Mouse (Mus musculus) heart, postnatal 0 days (tissue): ENCODE measurements around the gene Wnt9b. TPM values are rescaled to one million over a fixed set of nuclear protein-coding genes. Genes with fewer than 3 reads are reported as not detected.

ENCODE experiments used
- ATAC-seq: fragments of 200-750 bp; cut with Nextera tagmentation; 2 replicates; pipeline ENCODE4 v1.8.0; 2017; ENCODE audit warnings: low read depth, moderate number of reproducible peaks, moderate library complexity; ENCODE audit not compliant: insufficient read depth
- DNase-seq: peaks from one replicate; pipeline ENCODE4 v3.0.0-alpha.2; 2016; ENCODE audit warnings: low spot score
- H3K27ac ChIP-seq: fragments of 300-500 bp; sonication (generic); 2 replicates; pipeline ENCODE4 v1.5.1; 2014; ENCODE audit warnings: low read depth, mild to moderate bottlenecking
- H3K27me3 ChIP-seq: fragments of 300-500 bp; sonication (generic); 2 replicates; pipeline ENCODE4 v1.6.1; 2014; ENCODE audit warnings: low read length, mixed read lengths; ENCODE audit not compliant: control insufficient read depth, insufficient read depth
- H3K36me3 ChIP-seq: fragments of 300-500 bp; sonication (generic); replicated peaks from 2 replicates; pipeline ENCODE4 v1.6.1; 2014; ENCODE audit warnings: low read length, mixed read lengths; ENCODE audit not compliant: control insufficient read depth, insufficient read depth
- H3K4me1 ChIP-seq: fragments of 300-500 bp; sonication (generic); 2 replicates; pipeline ENCODE4 v1.6.1; 2014; ENCODE audit warnings: antibody characterized with exemption; ENCODE audit not compliant: control insufficient read depth, insufficient read depth
- H3K4me2 ChIP-seq: fragments of 300-500 bp; sonication (generic); 2 replicates; pipeline ENCODE4 v1.6.1; 2014; ENCODE audit warnings: low read depth, mild to moderate bottlenecking, low read length, moderate library complexity
- H3K4me3 ChIP-seq: fragments of 300-500 bp; sonication (generic); 2 replicates; pipeline ENCODE4 v1.5.1; 2014; ENCODE audit warnings: low read depth, low read length
- H3K9ac ChIP-seq: fragments of 300-500 bp; sonication (generic); replicated peaks from 2 replicates; pipeline ENCODE4 v1.6.1; 2014; ENCODE audit warnings: low read depth, low read length, mixed read lengths
- H3K9me3 ChIP-seq: fragments of 300-500 bp; sonication (generic); replicated peaks from 2 replicates; pipeline ENCODE4 v1.6.1; 2016; ENCODE audit warnings: low read length; ENCODE audit not compliant: control insufficient read depth
- CTCF ChIP-seq: IDR thresholded peaks from 2 replicates; pipeline ENCODE4 v1.5.1; 2016; ENCODE audit warnings: antibody characterized with exemption, control low read depth, low read depth
- EP300 ChIP-seq: IDR thresholded peaks from 2 replicates; pipeline ENCODE4 v1.6.1; 2016; ENCODE audit warnings: antibody characterized with exemption, low read depth
- WGBS: fragments of 180-500 bp; shearing (Covaris S2); extraction: QIAGEN DNeasy Blood & Tissue Kit; methylation state at CpG from one replicate; pipeline ENCODE4 v1.1.7; 2014; 5-methylcytosine and 5-hydroxymethylcytosine counted together
- polyA plus RNA-seq: library from polyadenylated mRNA; unstranded; fragments of >200 nt; fragmentation: Nextera tagmentation; extraction: Ambion mirVana; gene quantifications from 2 replicates; pipeline ENCODE4 v1.2.1, GENCODE M21; 2015
- total RNA-seq: library from RNA; depleted of rRNA; stranded (reverse); fragments of >200 nt; gene quantifications from 2 replicates; pipeline ENCODE4 v1.2.3, GENCODE M21; 2014; ENCODE audit warnings: low replicate concordance

Wnt9b gene
- total and polyA plus RNA-seq, 2 experiments from 2014 or later: 0.59 to 0.92 TPM

- H3K36me3 ChIP-seq: no peaks in the 10 kb centered on the region
- ATAC-seq: no peak
These were observed 10.5 kb upstream of the Wnt9b start for GRCm38 (mm10) chr11:103760101-103760500.

GRCm38 (mm10) chr11:103758706-103759105 is 9.1 kb upstream of the Wnt9b start:
- Histone ChIP-seq H3K9me3 (no peaks in the 10 kb centered on the region), H3K4me1 (no peaks in the 10 kb centered on the region), H3K4me2 (no peak overlapping the region), H3K27me3 (0 out of 2 replicates have a peak, but pooled peaks cover 7% of the 10 kb centered on the region), H3K27ac (no peak overlapping the region), H3K9ac (no peak overlapping the region), H3K36me3 (no peaks in the 10 kb centered on the region), H3K4me3 (no peak overlapping the region)
- 6% methylated on average over 6 of the region's 6 CpGs for WGBS
- ATAC-seq: no peak; the same call in 1 of the 2 replicates
- TF ChIP-seq EP300: no peak
- TF ChIP-seq CTCF: peak; percentile 83
- DNase-seq: peak; percentile 48

More at GRCm38 (mm10) chr11:103760101-103760500, 10.5 kb upstream of the Wnt9b start:
- 49% methylated on average over 7 of the region's 7 CpGs for WGBS
- no peaks in the 10 kb centered on the region for H3K9me3 ChIP-seq
- no peak for DNase-seq
- no peak overlapping the region for H3K9ac ChIP-seq
- 0 out of 2 replicates have a peak, but pooled peaks cover 3% of the 10 kb centered on the region for H3K27me3 ChIP-seq
- no peak overlapping the region for H3K27ac ChIP-seq
- H3K4me3 ChIP-seq: no peak overlapping the region
- no peaks in the 10 kb centered on the region for H3K4me1 ChIP-seq
- TF ChIP-seq CTCF: no peak
- TF ChIP-seq EP300: no peak
- no peak overlapping the region for H3K4me2 ChIP-seq

GRCm38 (mm10) chr11:103758054-103758453 is 8.4 kb upstream of the Wnt9b start:
- Histone ChIP-seq H3K4me3 (no peak overlapping the region), H3K27ac (no peak overlapping the region), H3K36me3 (no peaks in the 10 kb centered on the region), H3K27me3 (peaks cover 10% of the 10 kb centered on the region; the same call in 1 of the 2 replicates), H3K9me3 (no peaks in the 10 kb centered on the region), H3K9ac (no peak overlapping the region), H3K4me1 (no peaks in the 10 kb centered on the region), H3K4me2 (no peak overlapping the region)
- DNase-seq (no peak), ATAC-seq (no peak)
- TF ChIP-seq CTCF (peak; percentile 25; the same call in 1 of the 2 replicates), EP300 (no peak)
- WGBS: 49% methylated on average over 11 of the region's 11 CpGs

GRCm38 (mm10) chr11:103750612-103751011 is 991 bp upstream of the Wnt9b start:
- 43% methylated on average over 3 of the region's 3 CpGs for WGBS
- H3K27me3 ChIP-seq: peaks cover 75% of the 10 kb centered on the region
- H3K27ac ChIP-seq: no peak overlapping the region
- no peak overlapping the region for H3K9ac ChIP-seq
- TF ChIP-seq EP300 (no peak), CTCF (no peak)
- H3K4me1 ChIP-seq: peaks cover 6% of the 10 kb centered on the region
- H3K4me3 ChIP-seq: no peak overlapping the region
- H3K36me3 ChIP-seq: no peaks in the 10 kb centered on the region
- DNase-seq (no peak), ATAC-seq (no peak)
- H3K4me2 ChIP-seq: no peak overlapping the region
- no peaks in the 10 kb centered on the region for H3K9me3 ChIP-seq

GRCm38 (mm10) chr11:103735046-103735781 is 14.4 kb downstream of the Wnt9b start:
- 62% methylated on average over 19 of the region's 19 CpGs for WGBS
- no peak for TF ChIP-seq EP300
- TF ChIP-seq CTCF: no peak

More at GRCm38 (mm10) chr11:103735046-103735781, 14.4 kb downstream of the Wnt9b start:
- Histone ChIP-seq H3K4me1 (no peaks in the 10 kb centered on the region), H3K9ac (no peak overlapping the region), H3K36me3 (no peaks in the 10 kb centered on the region), H3K4me2 (no peak overlapping the region), H3K27ac (no peak overlapping the region), H3K4me3 (no peak overlapping the region), H3K27me3 (peaks cover 8% of the 10 kb centered on the region), H3K9me3 (no peaks in the 10 kb centered on the region)
- DNase-seq (no peak), ATAC-seq (no peak)
